Mouse (Mus musculus): ENCODE data around the gene Slc25a42. TPM values are rescaled to one million over a fixed set of nuclear protein-coding genes. Genes with fewer than 3 reads are reported as not detected.

The Slc25a42 gene
- polyA plus RNA-seq, 1 experiment from 2014 or later: 7.1 TPM

GRCm38 (mm10) chr8:70237842-70238241 is 25.7 kb upstream of the Slc25a42 start:
- no peak for DNase-seq (ENCODE audit: low spot score)
- Histone ChIP-seq H3K4me2 (peak overlapping the region; percentile 28), H3K36me3 (ENCODE audit: control insufficient read depth, insufficient read depth, low read length) (peaks cover 29% of the 10 kb centered on the region), H3K27ac (ENCODE audit: low read depth, low read length) (no peak overlapping the region), H3K4me3 (ENCODE audit: low read depth, low read length) (no peak overlapping the region), H3K9me3 (ENCODE audit: control insufficient read depth, low read length) (no peaks in the 10 kb centered on the region), H3K27me3 (replicated peaks; ENCODE audit: control insufficient read depth, insufficient read depth, low read length) (no peaks in the 10 kb centered on the region), H3K9ac (ENCODE audit: low read depth, low read length) (0 out of 2 replicates have a peak overlapping the region, but pooled peaks have one; percentile 22), H3K4me1 (replicated peaks; ENCODE audit: control insufficient read depth, insufficient read depth, low read length) (peaks cover 19% of the 10 kb centered on the region)
- WGBS: 43% methylated on average over 2 of the region's 2 CpGs
- no peak for ATAC-seq (replicated peaks; ENCODE audit: low FRiP score)

DNA sequence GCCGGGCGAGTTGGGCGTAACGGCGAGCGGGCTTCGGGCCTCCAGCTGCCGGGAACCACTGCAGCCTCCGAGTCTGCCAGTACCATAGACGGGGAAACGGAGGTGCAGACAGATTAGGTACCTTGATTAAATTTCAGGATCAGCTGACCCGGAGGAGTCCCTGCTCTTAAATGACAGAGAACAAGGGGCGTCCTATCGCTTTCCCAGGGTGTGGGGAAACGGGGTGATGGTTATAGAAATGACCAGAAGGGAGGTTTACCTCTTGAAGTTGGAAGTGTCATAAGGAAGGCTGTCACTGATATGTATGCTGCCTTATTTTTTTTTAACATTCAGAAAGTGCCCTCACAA is 22.6 kb upstream of the Slc25a42 start:
- Histone ChIP-seq H3K4me2 (peak overlapping the region; percentile 98), H3K27me3 (replicated peaks; ENCODE audit: control insufficient read depth, insufficient read depth, low read length) (no peaks in the 10 kb centered on the region), H3K4me3 (ENCODE audit: low read depth, low read length) (peak overlapping the region; percentile 74), H3K27ac (ENCODE audit: low read depth, low read length) (peak overlapping the region; percentile 87), H3K9me3 (ENCODE audit: control insufficient read depth, low read length) (no peaks in the 10 kb centered on the region), H3K9ac (ENCODE audit: low read depth, low read length) (peak overlapping the region; percentile 84), H3K36me3 (ENCODE audit: control insufficient read depth, insufficient read depth, low read length) (peaks cover 16% of the 10 kb centered on the region), H3K4me1 (replicated peaks; ENCODE audit: control insufficient read depth, insufficient read depth, low read length) (peaks cover 19% of the 10 kb centered on the region)
- ATAC-seq (replicated peaks; ENCODE audit: low FRiP score): no peak
- WGBS: under 1% methylated on average over 15 of the region's 15 CpGs
- no peak for DNase-seq (ENCODE audit: low spot score)

DNA sequence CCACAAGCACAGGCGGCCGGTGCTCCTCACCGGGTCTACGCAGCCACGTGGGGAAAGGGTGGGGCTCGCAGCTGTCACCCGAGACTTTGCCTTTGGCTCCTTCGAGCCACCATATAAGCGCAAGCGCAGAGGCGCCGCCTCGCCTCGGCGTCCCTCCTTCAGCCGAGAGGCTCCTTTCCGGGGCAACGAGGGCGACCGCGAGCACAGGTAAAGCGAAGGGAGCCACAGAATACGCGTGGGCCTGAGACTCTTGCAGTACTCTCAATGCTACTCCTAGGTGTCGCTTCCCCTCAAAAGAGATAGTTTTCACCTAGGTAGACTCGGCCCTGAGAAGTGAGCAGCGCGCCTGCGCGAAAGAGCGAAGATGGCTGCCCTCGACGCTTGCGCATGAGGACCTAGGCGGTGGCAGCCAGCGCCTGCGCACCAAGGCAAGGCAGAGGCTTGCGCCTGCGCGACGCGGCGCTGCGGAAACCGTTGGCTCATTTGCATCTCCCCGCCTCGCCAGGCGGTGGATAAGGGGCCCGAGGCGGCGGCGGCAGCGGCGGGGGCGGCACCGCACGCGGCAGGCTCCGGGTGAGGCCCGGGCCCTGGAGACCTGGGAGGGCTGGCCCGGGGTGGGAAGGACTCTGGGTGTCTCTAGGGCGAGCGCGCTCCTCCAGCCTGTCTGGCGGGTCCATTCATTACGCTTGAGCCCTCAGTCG is 22.1 kb upstream of the Slc25a42 start, which contains the start of the genes Sugp2 and Armc6:
Sugp2 (plus strand) TSS at position 147 of the 701 bp plus-strand sequence.
Armc6 (minus strand) TSS at position 387 of the 701 bp plus-strand sequence.
- peaks cover 16% of the 10 kb centered on the region for H3K36me3 ChIP-seq (ENCODE audit: control insufficient read depth, insufficient read depth, low read length)
- peak; percentile 96 for ATAC-seq (replicated peaks; ENCODE audit: low FRiP score)
- H3K4me3 ChIP-seq (ENCODE audit: low read depth, low read length): peak within 1 kb of the TSS; percentile 74
- peaks cover 19% of the 10 kb centered on the region for H3K4me1 ChIP-seq (replicated peaks; ENCODE audit: control insufficient read depth, insufficient read depth, low read length)
- H3K9ac ChIP-seq (ENCODE audit: low read depth, low read length): peak within 1 kb of the TSS; percentile 84
- WGBS: under 1% methylated on average over 67 of the region's 67 CpGs
- DNase-seq (ENCODE audit: low spot score): peak; percentile 94
- H3K9me3 ChIP-seq (ENCODE audit: control insufficient read depth, low read length): no peaks in the 10 kb centered on the region
- H3K27me3 ChIP-seq (replicated peaks; ENCODE audit: control insufficient read depth, insufficient read depth, low read length): no peaks in the 10 kb centered on the region
- H3K4me2 ChIP-seq: peak within 1 kb of the TSS; percentile 98
- H3K27ac ChIP-seq (ENCODE audit: low read depth, low read length): peak within 1 kb of the TSS; percentile 87

GRCm38 (mm10) chr8:70233606-70234005 is 21.5 kb upstream of the Slc25a42 start:
- Histone ChIP-seq H3K4me1 (replicated peaks; ENCODE audit: control insufficient read depth, insufficient read depth, low read length) (peaks cover 19% of the 10 kb centered on the region), H3K9me3 (ENCODE audit: control insufficient read depth, low read length) (no peaks in the 10 kb centered on the region), H3K27ac (ENCODE audit: low read depth, low read length) (peak overlapping the region; percentile 87; the same call in 1 of the 2 replicates), H3K9ac (ENCODE audit: low read depth, low read length) (peak overlapping the region; percentile 84), H3K4me3 (ENCODE audit: low read depth, low read length) (peak overlapping the region; percentile 74), H3K36me3 (ENCODE audit: control insufficient read depth, insufficient read depth, low read length) (peaks cover 19% of the 10 kb centered on the region), H3K4me2 (peak overlapping the region; percentile 98), H3K27me3 (replicated peaks; ENCODE audit: control insufficient read depth, insufficient read depth, low read length) (no peaks in the 10 kb centered on the region)
- ATAC-seq (replicated peaks; ENCODE audit: low FRiP score): no peak
- 3% methylated on average over 13 of the region's 13 CpGs for WGBS
- no peak for DNase-seq (ENCODE audit: low spot score)

GRCm38 (mm10) chr8:70230837-70231236 is 18.7 kb upstream of the Slc25a42 start:
- no peaks in the 10 kb centered on the region for H3K27me3 ChIP-seq (replicated peaks; ENCODE audit: control insufficient read depth, insufficient read depth, low read length)
- H3K9me3 ChIP-seq (ENCODE audit: control insufficient read depth, low read length): no peaks in the 10 kb centered on the region
- peaks cover 9% of the 10 kb centered on the region for H3K36me3 ChIP-seq (ENCODE audit: control insufficient read depth, insufficient read depth, low read length)
- no peak overlapping the region for H3K9ac ChIP-seq (ENCODE audit: low read depth, low read length)
- 90% methylated on average over 9 of the region's 9 CpGs for WGBS
- H3K4me1 ChIP-seq (replicated peaks; ENCODE audit: control insufficient read depth, insufficient read depth, low read length): peaks cover 9% of the 10 kb centered on the region
- DNase-seq (ENCODE audit: low spot score): no peak
- no peak overlapping the region for H3K4me2 ChIP-seq
- no peak overlapping the region for H3K4me3 ChIP-seq (ENCODE audit: low read depth, low read length)
- H3K27ac ChIP-seq (ENCODE audit: low read depth, low read length): no peak overlapping the region
- ATAC-seq (replicated peaks; ENCODE audit: low FRiP score): no peak

DNA sequence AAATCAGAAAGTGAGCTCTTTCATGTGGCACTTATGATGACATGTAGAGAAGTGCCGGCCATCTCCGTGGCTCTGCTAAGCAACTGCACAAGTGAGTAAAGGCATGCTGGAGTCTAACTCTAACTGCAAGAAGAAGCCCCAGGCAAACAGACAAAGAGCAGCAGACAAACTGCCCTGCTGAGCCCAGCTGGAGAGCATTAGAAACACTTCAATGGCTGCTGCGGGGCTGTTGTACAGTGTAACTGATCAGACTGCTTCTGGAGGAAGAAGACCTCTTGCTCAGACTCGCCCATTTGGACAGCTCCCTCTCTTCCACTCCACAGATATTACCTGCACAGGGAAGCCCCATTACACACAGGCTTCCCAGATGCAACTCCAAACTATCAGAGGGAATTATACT is 15.9 kb upstream of the Slc25a42 start:
- Histone ChIP-seq H3K27ac (ENCODE audit: low read depth, low read length) (no peak overlapping the region), H3K4me1 (replicated peaks; ENCODE audit: control insufficient read depth, insufficient read depth, low read length) (no peaks in the 10 kb centered on the region; the same call in 1 of the 2 replicates), H3K36me3 (ENCODE audit: control insufficient read depth, insufficient read depth, low read length) (peaks cover 22% of the 10 kb centered on the region), H3K9ac (ENCODE audit: low read depth, low read length) (no peak overlapping the region), H3K27me3 (replicated peaks; ENCODE audit: control insufficient read depth, insufficient read depth, low read length) (no peaks in the 10 kb centered on the region), H3K4me3 (ENCODE audit: low read depth, low read length) (no peak overlapping the region), H3K9me3 (ENCODE audit: control insufficient read depth, low read length) (no peaks in the 10 kb centered on the region), H3K4me2 (no peak overlapping the region)
- 88% methylated on average over 4 of the region's 4 CpGs for WGBS
- ATAC-seq (replicated peaks; ENCODE audit: low FRiP score) (no peak), DNase-seq (ENCODE audit: low spot score) (no peak)

DNA sequence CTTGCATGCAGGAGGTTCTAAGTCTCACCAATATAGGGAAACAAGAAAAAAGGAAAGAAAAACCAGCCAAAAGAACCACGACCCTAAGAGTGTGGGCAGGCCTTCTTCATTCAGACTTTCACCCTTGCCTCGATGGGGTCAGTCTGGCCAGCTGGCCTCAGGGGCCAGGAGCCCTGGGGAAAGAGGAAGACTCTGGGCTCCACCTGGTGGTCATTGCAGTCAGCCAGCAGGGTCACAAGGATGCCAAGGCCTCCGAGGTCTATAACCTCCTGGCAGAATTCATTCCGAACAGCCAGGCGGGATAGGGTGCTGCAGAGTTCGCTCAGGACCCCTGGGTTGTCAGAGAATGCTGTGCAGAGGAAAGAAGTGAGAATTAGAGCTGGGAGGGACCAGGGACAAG is 11.2 kb upstream of the Slc25a42 start:
- ATAC-seq (replicated peaks; ENCODE audit: low FRiP score) (no peak), DNase-seq (ENCODE audit: low spot score) (no peak)
- H3K4me2 ChIP-seq: no peak overlapping the region
- WGBS: 65% methylated on average over 6 of the region's 6 CpGs
- H3K9me3 ChIP-seq (ENCODE audit: control insufficient read depth, low read length): no peaks in the 10 kb centered on the region
- H3K36me3 ChIP-seq (ENCODE audit: control insufficient read depth, insufficient read depth, low read length): peaks cover 24% of the 10 kb centered on the region; the same call in 1 of the 2 replicates
- no peak overlapping the region for H3K4me3 ChIP-seq (ENCODE audit: low read depth, low read length)
- no peak overlapping the region for H3K9ac ChIP-seq (ENCODE audit: low read depth, low read length)
- H3K4me1 ChIP-seq (replicated peaks; ENCODE audit: control insufficient read depth, insufficient read depth, low read length): no peaks in the 10 kb centered on the region; the same call in 1 of the 2 replicates
- no peak overlapping the region for H3K27ac ChIP-seq (ENCODE audit: low read depth, low read length)
- no peaks in the 10 kb centered on the region for H3K27me3 ChIP-seq (replicated peaks; ENCODE audit: control insufficient read depth, insufficient read depth, low read length)

DNA sequence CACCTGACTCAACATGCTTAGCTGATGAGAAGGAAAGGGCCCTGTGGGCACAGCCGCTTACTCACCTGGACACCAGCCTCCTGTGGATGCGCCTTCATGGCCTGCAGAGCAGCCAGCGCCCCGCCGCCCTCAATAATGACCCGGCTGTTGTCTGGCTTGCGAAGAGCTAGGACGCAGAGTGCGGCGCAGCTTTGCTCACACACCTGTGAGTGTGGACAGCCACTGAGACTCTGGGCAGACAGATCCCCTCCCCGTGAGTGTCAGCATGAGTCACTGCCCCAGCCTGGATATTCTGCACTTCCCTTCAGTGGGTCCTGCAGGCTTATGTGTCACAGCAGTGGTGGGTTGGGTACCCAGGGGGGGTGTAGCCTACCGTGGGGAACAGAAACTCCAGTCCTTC is 9.9 kb upstream of the Slc25a42 start:
- Histone ChIP-seq H3K27me3 (replicated peaks; ENCODE audit: control insufficient read depth, insufficient read depth, low read length) (no peaks in the 10 kb centered on the region), H3K9ac (ENCODE audit: low read depth, low read length) (no peak overlapping the region), H3K36me3 (ENCODE audit: control insufficient read depth, insufficient read depth, low read length) (peaks cover 24% of the 10 kb centered on the region; the same call in 1 of the 2 replicates), H3K4me1 (replicated peaks; ENCODE audit: control insufficient read depth, insufficient read depth, low read length) (no peaks in the 10 kb centered on the region; the same call in 1 of the 2 replicates), H3K4me3 (ENCODE audit: low read depth, low read length) (no peak overlapping the region), H3K9me3 (ENCODE audit: control insufficient read depth, low read length) (no peaks in the 10 kb centered on the region), H3K27ac (ENCODE audit: low read depth, low read length) (no peak overlapping the region), H3K4me2 (no peak overlapping the region)
- WGBS: 91% methylated on average over 12 of the region's 12 CpGs
- ATAC-seq (replicated peaks; ENCODE audit: low FRiP score): no peak
- no peak for DNase-seq (ENCODE audit: low spot score)

DNA sequence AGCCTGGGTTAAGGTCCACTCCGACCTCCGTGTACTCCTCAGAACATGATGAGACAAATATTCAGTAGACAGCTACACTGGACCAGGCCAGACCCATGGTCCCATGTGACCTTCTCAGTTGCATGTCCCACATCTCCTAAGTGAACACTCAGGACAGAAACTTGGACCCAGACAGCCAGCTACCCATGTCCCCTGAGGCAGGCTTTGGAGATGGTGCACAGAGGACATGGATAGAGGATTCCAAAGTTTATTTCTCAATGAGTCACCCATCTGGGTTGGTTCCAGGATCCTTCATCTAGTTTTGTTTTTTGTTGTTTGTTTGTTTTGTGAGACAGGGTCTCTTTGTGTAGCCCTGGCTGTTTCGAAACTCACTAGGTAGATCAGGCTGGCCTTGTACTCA is 8.8 kb upstream of the Slc25a42 start:
- Histone ChIP-seq H3K4me2 (no peak overlapping the region), H3K4me3 (ENCODE audit: low read depth, low read length) (no peak overlapping the region), H3K36me3 (ENCODE audit: control insufficient read depth, insufficient read depth, low read length) (peaks cover 24% of the 10 kb centered on the region; the same call in 1 of the 2 replicates), H3K9ac (ENCODE audit: low read depth, low read length) (no peak overlapping the region), H3K27me3 (replicated peaks; ENCODE audit: control insufficient read depth, insufficient read depth, low read length) (no peaks in the 10 kb centered on the region), H3K27ac (ENCODE audit: low read depth, low read length) (no peak overlapping the region), H3K9me3 (ENCODE audit: control insufficient read depth, low read length) (no peaks in the 10 kb centered on the region), H3K4me1 (replicated peaks; ENCODE audit: control insufficient read depth, insufficient read depth, low read length) (no peaks in the 10 kb centered on the region; the same call in 1 of the 2 replicates)
- WGBS: 86% methylated on average over 3 of the region's 3 CpGs
- ATAC-seq (replicated peaks; ENCODE audit: low FRiP score) (no peak), DNase-seq (ENCODE audit: low spot score) (no peak)
